Mouse (Mus musculus) hindbrain, postnatal 0 days (tissue): ENCODE measurements at regions not wholly inside any gene's neighbourhood (a gene's known extent, or its start where the extent isn't known, plus 50 kb on each side); places are given as distances from the start of the nearest gene placed in this dataset.
A peak's percentile ranks its signal among the peaks of the same experiment; 100 is the strongest.

ENCODE experiments used
- ATAC-seq: fragments of 200-750 bp; cut with Nextera tagmentation; 2 replicates; pipeline ENCODE4 v1.8.0; 2017; ENCODE audit warnings: mild to moderate bottlenecking, moderate TSS enrichment, moderate library complexity
- DNase-seq: peaks from one replicate; pipeline ENCODE4 v3.0.0-alpha.2; 2015; ENCODE audit warnings: low spot score
- H3K27ac ChIP-seq: fragments of 300-500 bp; sonication (generic); 2 replicates; pipeline ENCODE4 v1.5.1; 2014; ENCODE audit warnings: mild to moderate bottlenecking
- H3K27me3 ChIP-seq: fragments of 300-500 bp; sonication (generic); 2 replicates; pipeline ENCODE4 v1.6.1; 2014; ENCODE audit warnings: low read length, mixed read lengths; ENCODE audit not compliant: insufficient read depth
- H3K36me3 ChIP-seq: fragments of 300-500 bp; sonication (generic); 2 replicates; pipeline ENCODE4 v1.6.1; 2014; ENCODE audit warnings: low read length, mixed read lengths; ENCODE audit not compliant: insufficient read depth
- H3K4me1 ChIP-seq: fragments of 300-500 bp; sonication (generic); 2 replicates; pipeline ENCODE4 v1.6.1; 2014; ENCODE audit warnings: antibody characterized with exemption, low read length, mixed read lengths; ENCODE audit not compliant: insufficient read depth
- H3K4me2 ChIP-seq: fragments of 300-500 bp; sonication (generic); 2 replicates; pipeline ENCODE4 v1.6.1; 2014; ENCODE audit warnings: low read depth, mild to moderate bottlenecking, low read length, moderate library complexity, mixed read lengths
- H3K4me3 ChIP-seq: fragments of 300-500 bp; sonication (generic); 2 replicates; pipeline ENCODE4 v1.5.1; 2014; ENCODE audit warnings: low read length
- H3K9ac ChIP-seq: fragments of 300-500 bp; sonication (generic); replicated peaks from 2 replicates; pipeline ENCODE4 v1.6.1; 2014; ENCODE audit warnings: mild to moderate bottlenecking, low read length, moderate library complexity, mixed read lengths
- H3K9me3 ChIP-seq: fragments of 300-500 bp; sonication (generic); 2 replicates; pipeline ENCODE4 v1.6.1; 2016; ENCODE audit warnings: low read length, mixed read lengths
- CTCF ChIP-seq: IDR thresholded peaks from 2 replicates; pipeline ENCODE4 v1.5.1; 2016; ENCODE audit warnings: antibody characterized with exemption, control low read depth, low read depth
- WGBS: fragments of 180-500 bp; shearing (Covaris S2); extraction: QIAGEN DNeasy Blood & Tissue Kit; methylation state at CpG from one replicate; pipeline ENCODE4 v1.1.7; 2014; 5-methylcytosine and 5-hydroxymethylcytosine counted together

GRCm38 (mm10) chr6:4418376-4418775, 86.2 kb upstream of the Col1a2 start:
- no peak for DNase-seq
- no peaks in the 10 kb centered on the region for H3K27me3 ChIP-seq
- no peaks in the 10 kb centered on the region for H3K36me3 ChIP-seq
- no peak overlapping the region for H3K27ac ChIP-seq
- no peaks in the 10 kb centered on the region for H3K4me1 ChIP-seq
- no peak for ATAC-seq
- WGBS: 54% methylated on average over 10 of the region's 10 CpGs
- TF ChIP-seq CTCF: no peak
- no peaks in the 10 kb centered on the region for H3K9me3 ChIP-seq
- H3K4me2 ChIP-seq: no peak overlapping the region
- no peak overlapping the region for H3K4me3 ChIP-seq
- H3K9ac ChIP-seq: no peak overlapping the region

- H3K27me3 ChIP-seq: no peaks in the 10 kb centered on the region
- no peaks in the 10 kb centered on the region for H3K4me1 ChIP-seq
- no peak for ATAC-seq
- 52% methylated on average over 5 of the region's 5 CpGs for WGBS
- DNase-seq: no peak
- peak overlapping the region; percentile 4; the same call in 1 of the 2 replicates for H3K27ac ChIP-seq
- H3K9me3 ChIP-seq: no peaks in the 10 kb centered on the region
- no peak overlapping the region for H3K4me2 ChIP-seq
- no peak overlapping the region for H3K4me3 ChIP-seq
- no peak overlapping the region for H3K9ac ChIP-seq
- TF ChIP-seq CTCF: no peak
- no peaks in the 10 kb centered on the region for H3K36me3 ChIP-seq
These were observed 85.7 kb upstream of the Col1a2 start for GRCm38 (mm10) chr6:4418941-4419351.

DNA sequence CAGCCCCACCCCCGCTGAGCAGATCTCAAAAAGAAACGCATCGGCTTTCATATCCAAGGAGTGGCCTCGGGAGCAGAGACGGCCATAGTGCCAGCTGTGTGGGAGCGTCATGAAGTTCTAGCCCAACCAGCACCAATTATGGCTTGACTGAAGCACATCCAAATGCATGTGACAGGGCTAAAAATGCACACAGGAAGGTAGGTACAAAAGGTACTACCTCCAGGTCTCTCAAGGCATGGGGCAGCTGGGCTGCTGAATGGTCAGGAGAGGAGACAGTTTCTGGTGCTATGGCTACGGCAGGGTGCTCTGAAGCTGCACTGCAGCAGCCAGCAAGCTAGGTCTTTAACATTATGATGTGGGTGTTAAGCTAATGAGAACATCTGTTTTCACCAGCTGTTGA, 83.1 kb upstream of the Col1a2 start:
- Histone ChIP-seq H3K36me3 (no peaks in the 10 kb centered on the region), H3K27me3 (no peaks in the 10 kb centered on the region), H3K4me3 (no peak overlapping the region), H3K9me3 (no peaks in the 10 kb centered on the region), H3K27ac (no peak overlapping the region), H3K4me1 (no peaks in the 10 kb centered on the region), H3K9ac (no peak overlapping the region), H3K4me2 (no peak overlapping the region)
- ATAC-seq (no peak), DNase-seq (no peak)
- 79% methylated on average over 7 of the region's 7 CpGs for WGBS
- TF ChIP-seq CTCF: no peak

DNA sequence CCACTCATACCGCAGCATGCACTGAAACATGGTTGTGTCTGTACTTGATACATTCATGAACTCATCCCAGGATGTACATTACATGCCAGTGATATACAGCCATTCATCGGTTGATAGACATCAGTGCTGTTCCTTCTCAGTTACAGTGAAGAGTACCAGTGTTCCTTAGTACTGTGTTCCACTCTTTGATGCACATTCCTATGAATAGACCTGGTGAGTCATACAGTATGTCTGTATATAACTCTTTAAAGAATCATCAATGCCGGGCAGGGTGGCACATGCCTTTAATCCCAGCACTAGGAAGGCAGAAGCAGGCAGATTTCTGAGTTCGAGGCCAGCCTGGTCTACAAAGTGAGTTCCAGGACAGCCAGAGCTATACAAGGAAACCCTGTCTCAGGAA, 77.5 kb upstream of the Col1a2 start:
- H3K4me3 ChIP-seq: no peak overlapping the region
- no peaks in the 10 kb centered on the region for H3K9me3 ChIP-seq
- DNase-seq (no peak), ATAC-seq (no peak)
- H3K4me2 ChIP-seq: no peak overlapping the region
- H3K9ac ChIP-seq: no peak overlapping the region
- TF ChIP-seq CTCF: no peak
- no peaks in the 10 kb centered on the region for H3K36me3 ChIP-seq
- H3K4me1 ChIP-seq: no peaks in the 10 kb centered on the region
- no peaks in the 10 kb centered on the region for H3K27me3 ChIP-seq
- 99% methylated on average over 3 of the region's 4 CpGs for WGBS
- no peak overlapping the region for H3K27ac ChIP-seq

GRCm38 (mm10) chr6:4430704-4431310, 73.8 kb upstream of the Col1a2 start:
- 33% methylated on average over 1 of the region's 1 CpGs for WGBS
- no peak overlapping the region for H3K4me2 ChIP-seq
- no peaks in the 10 kb centered on the region for H3K36me3 ChIP-seq
- H3K27me3 ChIP-seq: no peaks in the 10 kb centered on the region
- ATAC-seq (peak; percentile 59), DNase-seq (peak; percentile 65)
- no peaks in the 10 kb centered on the region for H3K4me1 ChIP-seq
- no peak overlapping the region for H3K4me3 ChIP-seq
- H3K27ac ChIP-seq: peak overlapping the region; percentile 54; the same call in 1 of the 2 replicates
- no peaks in the 10 kb centered on the region for H3K9me3 ChIP-seq
- H3K9ac ChIP-seq: no peak overlapping the region
- TF ChIP-seq CTCF: no peak

DNA sequence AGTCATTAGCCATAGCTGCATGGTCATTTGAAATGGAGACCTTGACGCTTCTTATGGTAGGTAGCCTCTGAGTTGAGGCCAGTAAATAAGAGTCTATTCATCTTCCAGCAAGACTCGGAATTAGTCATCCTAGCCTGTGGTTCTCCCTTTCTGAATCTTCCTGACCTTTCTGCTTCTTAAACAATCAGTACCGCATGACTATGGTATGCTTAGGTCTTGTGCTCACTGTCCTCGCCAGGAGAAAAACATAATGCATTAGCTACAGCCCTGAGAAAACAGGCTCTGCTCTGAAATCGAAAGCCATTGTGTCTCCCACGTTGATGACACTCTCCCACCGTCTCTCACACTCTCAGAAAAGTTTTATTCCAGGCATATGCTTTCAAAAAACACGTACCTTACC, 72.4 kb upstream of the Col1a2 start:
- Histone ChIP-seq H3K4me1 (no peaks in the 10 kb centered on the region), H3K36me3 (no peaks in the 10 kb centered on the region), H3K9me3 (no peaks in the 10 kb centered on the region), H3K4me2 (no peak overlapping the region), H3K27me3 (no peaks in the 10 kb centered on the region), H3K27ac (no peak overlapping the region), H3K4me3 (no peak overlapping the region), H3K9ac (no peak overlapping the region)
- ATAC-seq: no peak
- 86% methylated on average over 8 of the region's 8 CpGs for whole genome bisulfite sequencing
- TF ChIP-seq CTCF: no peak
- no peak for DNase-seq

DNA sequence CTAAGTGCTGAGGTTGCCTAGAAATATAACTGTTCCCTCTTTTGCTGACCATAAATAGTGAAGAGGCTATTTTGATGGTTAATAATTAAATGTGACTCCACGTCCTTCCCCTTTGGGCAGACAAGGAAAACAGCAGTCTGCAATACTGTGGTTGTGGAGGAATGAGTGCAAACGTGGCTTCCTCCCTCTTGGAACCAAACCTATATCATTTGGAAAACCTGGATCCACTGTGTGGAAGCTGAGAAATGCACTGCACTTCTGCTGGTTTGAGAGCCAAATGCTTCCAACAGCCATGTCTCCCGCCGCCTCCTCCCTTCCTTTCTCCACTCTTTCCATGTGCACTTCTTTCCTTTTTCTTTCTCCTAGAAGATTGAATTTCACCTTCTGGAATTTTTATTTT, 68.2 kb upstream of the Col1a2 start:
- H3K27me3 ChIP-seq: no peaks in the 10 kb centered on the region

More for the DNA sequence above, 68.2 kb upstream of the Col1a2 start:
- Histone ChIP-seq H3K36me3 (no peaks in the 10 kb centered on the region), H3K4me2 (no peak overlapping the region), H3K27ac (no peak overlapping the region), H3K9ac (no peak overlapping the region), H3K4me1 (no peaks in the 10 kb centered on the region), H3K9me3 (no peaks in the 10 kb centered on the region), H3K4me3 (no peak overlapping the region)
- DNase-seq (no peak), ATAC-seq (no peak)
- WGBS: 74% methylated on average over 4 of the region's 4 CpGs
- no peak for TF ChIP-seq CTCF
